Mouse (Mus musculus) myocyte (in vitro differentiated cells): ENCODE data around the gene Rusc2.

Experiments used
- MAX ChIP-seq: IDR thresholded peaks from one replicate; pipeline ENCODE4 v1.6.1; 2011; ENCODE audit warnings: low read depth, mild to moderate bottlenecking, control low read depth
- POLR2A ChIP-seq: IDR thresholded peaks from one replicate; pipeline ENCODE4 v1.6.1; 2011; ENCODE audit warnings: low read depth, mild to moderate bottlenecking, control low read depth, moderate library complexity; ENCODE audit not compliant: insufficient read length
- POLR2AphosphoS2 ChIP-seq: IDR thresholded peaks from one replicate; pipeline ENCODE4 v1.6.1; 2011; ENCODE audit warnings: low read depth, control low read depth; ENCODE audit not compliant: insufficient read length
- TCF12 ChIP-seq: IDR thresholded peaks from one replicate; pipeline ENCODE4 v1.6.1; 2011; ENCODE audit warnings: mild to moderate bottlenecking, control low read depth; ENCODE audit not compliant: poor library complexity, insufficient read depth, severe bottlenecking
- USF1 ChIP-seq: IDR thresholded peaks from one replicate; pipeline ENCODE4 v1.6.1; 2011; ENCODE audit warnings: low read depth, mild to moderate bottlenecking, control low read depth, moderate library complexity

DNA sequence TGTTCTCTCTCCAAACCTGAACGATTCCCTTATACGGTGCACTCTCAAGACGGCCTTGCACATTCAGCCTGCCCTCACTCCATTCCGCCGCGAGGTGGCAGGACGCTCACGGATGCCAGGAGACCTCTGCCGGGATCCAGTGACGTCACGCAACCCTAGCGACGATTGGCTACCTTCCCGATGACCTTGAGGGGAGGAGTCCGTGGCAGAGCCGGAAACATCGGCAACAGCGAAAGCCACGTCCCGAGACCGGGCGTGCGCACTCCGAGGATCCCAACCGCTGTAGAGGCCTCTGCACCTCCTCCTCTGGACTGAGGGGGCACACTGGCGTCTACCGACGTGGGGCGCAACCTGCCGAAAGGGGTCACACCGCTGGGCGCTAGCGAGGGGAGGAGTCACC, 60.3 kb downstream of the Rusc2 start:
- TF ChIP-seq POLR2A = peak; percentile 90
- TF ChIP-seq USF1 = no peak
- TF ChIP-seq MAX = no peak
- TF ChIP-seq TCF12 = no peak
- peak; percentile 87 for TF ChIP-seq POLR2AphosphoS2
